ENCODE assay signal across 8 mouse cellular contexts in the genomic region with DNA sequence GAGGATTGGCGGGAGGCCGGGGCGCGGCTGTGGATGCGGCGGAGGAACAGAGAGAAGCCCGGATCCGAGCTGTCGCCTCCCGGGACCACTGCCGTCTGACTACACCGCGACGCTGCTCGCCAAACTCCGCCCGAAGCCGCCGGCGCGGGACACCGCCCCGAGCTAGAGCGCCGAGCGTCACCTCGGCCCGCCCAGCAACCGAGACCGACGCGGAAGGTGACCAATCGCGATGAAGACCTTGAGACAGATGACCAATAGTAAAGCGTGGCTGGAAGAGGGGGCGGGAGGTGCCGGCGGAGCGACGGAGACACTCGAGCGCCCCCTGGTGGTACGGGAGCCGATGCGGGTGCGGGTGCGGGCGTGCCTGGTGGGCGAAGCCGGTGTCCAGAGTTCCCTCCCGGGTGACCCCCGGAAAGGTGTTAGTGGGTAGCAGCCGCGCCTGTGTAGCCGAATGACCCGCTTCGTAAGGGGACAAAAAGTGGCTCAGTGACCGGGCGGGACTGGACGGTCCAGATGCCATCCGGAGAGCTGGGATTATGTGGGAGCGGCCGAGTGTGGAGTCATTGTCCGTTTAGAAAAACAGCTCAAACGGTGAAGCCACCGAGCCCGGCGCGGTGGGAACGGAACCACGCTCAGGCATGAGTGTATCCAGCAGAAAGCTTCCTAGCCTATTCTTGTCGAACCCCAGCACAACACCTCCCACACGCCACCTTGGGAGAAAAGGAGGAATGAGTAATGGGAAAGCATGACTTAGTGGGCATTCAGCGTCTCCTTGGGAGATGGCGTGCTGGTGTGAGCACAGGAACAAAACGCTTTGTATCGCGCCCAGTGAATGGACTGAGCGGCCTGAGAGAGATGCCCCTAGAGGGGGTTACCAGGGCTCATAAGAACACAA. TPM values are rescaled to one million over a fixed set of nuclear protein-coding genes. Genes with fewer than 3 reads are reported as not detected.
DNase-seq lines count a peak whose midpoint lies in the region; ATAC-seq and TF ChIP-seq lines count a peak whose summit lies in the region.

A gene (minus strand): TSS at position 98 of the 895 bp plus-strand sequence.

- TF ChIP-seq CTCF in liver, embryonic 14.5 days (IDR thresholded peaks at IDR 0.05; ENCODE audit: low read depth): peak; percentile 98
- peak; percentile 96 for TF ChIP-seq CTCF in stomach, postnatal 0 days (IDR thresholded peaks at IDR 0.05; ENCODE audit: low read depth)

- H3K9ac ChIP-seq in heart, embryonic 15.5 days: peak within 1 kb of the TSS; percentile 97
- peak within 1 kb of the TSS; percentile 77 for H3K9ac ChIP-seq in liver, embryonic 14.5 days (replicated peaks)
- peak within 1 kb of the TSS; percentile 98 for H3K9ac ChIP-seq in neural tube, embryonic 11.5 days (ENCODE audit: low read length)
- peak within 1 kb of the TSS; percentile 92 for H3K9ac ChIP-seq in stomach, postnatal 0 days (ENCODE audit: low read length)

- peak; percentile 70 for TF ChIP-seq EP300 in liver, embryonic 14.5 days (IDR thresholded peaks at IDR 0.05; ENCODE audit: low read depth)
- TF ChIP-seq EP300 in stomach, postnatal 0 days (optimal IDR thresholded peaks at IDR 0.05): peak; percentile 95

- H3K27ac ChIP-seq in forebrain, embryonic 10.5 days: peak within 1 kb of the TSS; percentile 94
- H3K27ac ChIP-seq in heart, embryonic 15.5 days: peak within 1 kb of the TSS; percentile 95
- H3K27ac ChIP-seq in liver, embryonic 14.5 days: no peak within 1 kb of the TSS
- peak within 1 kb of the TSS; percentile 90 for H3K27ac ChIP-seq in neural tube, embryonic 11.5 days (ENCODE audit: low read depth, low read length)
- H3K27ac ChIP-seq in stomach, postnatal 0 days (replicated peaks): peak within 1 kb of the TSS; percentile 95

- no peaks in the 10 kb centered on the region for H3K27me3 ChIP-seq in forebrain, embryonic 10.5 days (ENCODE audit: poor library complexity, severe bottlenecking)
- no peaks in the 10 kb centered on the region for H3K27me3 ChIP-seq in heart, embryonic 15.5 days
- peaks cover 13% of the 10 kb centered on the region for H3K27me3 ChIP-seq in liver, embryonic 14.5 days (ENCODE audit: control insufficient read depth, insufficient read depth, low read length)
- H3K27me3 ChIP-seq in neural tube, embryonic 11.5 days (ENCODE audit: control insufficient read depth, insufficient read depth, low read length): no peaks in the 10 kb centered on the region
- H3K27me3 ChIP-seq in stomach, postnatal 0 days (ENCODE audit: control insufficient read depth, insufficient read depth, low read length): no peaks in the 10 kb centered on the region

- peak; percentile 94 for DNase-seq in c-Kit-negative CD71-positive TER-119-positive erythroid progenitor cells, embryonic 14.5 days (ENCODE audit: low read depth, low spot score)
- peak; percentile 99 for DNase-seq in forebrain, embryonic 10.5 days (ENCODE audit: extremely low spot score, low spot score)
- DNase-seq in kidney, postnatal 25 days: peak; percentile 97 to 99
- DNase-seq in liver, embryonic 14.5 days (ENCODE audit: low read depth in 3 of 3, low spot score in 3 of 3): peak; percentile 89 to 91 (median 90)
- DNase-seq in neural tube, embryonic 11.5 days (ENCODE audit: low spot score): peak; percentile 99
- peak; percentile 98 for DNase-seq in stomach, postnatal 0 days (ENCODE audit: low spot score)

- peak within 1 kb of the TSS; percentile 78 for H3K4me3 ChIP-seq in forebrain, embryonic 10.5 days
- H3K4me3 ChIP-seq in heart, embryonic 15.5 days: peak within 1 kb of the TSS; percentile 87
- H3K4me3 ChIP-seq in liver, embryonic 14.5 days (ENCODE audit: insufficient read depth in 1 of 2, low read depth in 2 of 2, low read length in 2 of 2): peak within 1 kb of the TSS; percentile 64 to 73
- H3K4me3 ChIP-seq in neural tube, embryonic 11.5 days (ENCODE audit: low read depth, low read length): peak within 1 kb of the TSS; percentile 99
- H3K4me3 ChIP-seq in stomach, postnatal 0 days (ENCODE audit: low read depth, low read length): peak within 1 kb of the TSS; percentile 97

- H3K4me1 ChIP-seq in forebrain, embryonic 10.5 days: peaks cover 55% of the 10 kb centered on the region
- peaks cover 28% of the 10 kb centered on the region for H3K4me1 ChIP-seq in heart, embryonic 15.5 days (replicated peaks)
- peaks cover 0 to 6% of the 10 kb centered on the region in 2 experiments; a peak in 3 of 4 replicates for H3K4me1 ChIP-seq in liver, embryonic 14.5 days (replicated peaks; ENCODE audit: control insufficient read depth in 2 of 2, insufficient read depth in 2 of 2, low read length in 1 of 2)
- H3K4me1 ChIP-seq in neural tube, embryonic 11.5 days (ENCODE audit: control insufficient read depth, insufficient read depth, low read length): peaks cover 10% of the 10 kb centered on the region
- H3K4me1 ChIP-seq in stomach, postnatal 0 days (replicated peaks; ENCODE audit: control insufficient read depth, insufficient read depth): no peaks in the 10 kb centered on the region; the same call in 1 of the 2 replicates

- peak within 1 kb of the TSS; percentile 82 for H3K4me2 ChIP-seq in heart, embryonic 15.5 days
- peak within 1 kb of the TSS; percentile 92 for H3K4me2 ChIP-seq in liver, embryonic 14.5 days (ENCODE audit: low read depth)
- H3K4me2 ChIP-seq in neural tube, embryonic 11.5 days (ENCODE audit: low read depth): peak within 1 kb of the TSS; percentile 69
- peak within 1 kb of the TSS; percentile 88 for H3K4me2 ChIP-seq in stomach, postnatal 0 days (replicated peaks; ENCODE audit: low read depth)

- WGBS in forebrain, embryonic 10.5 days: under 1% methylated on average over 79 of the region's 79 CpGs
- WGBS in heart, embryonic 15.5 days: under 1% methylated on average over 79 of the region's 79 CpGs
- WGBS in liver, embryonic 14.5 days (ENCODE audit: insufficient replicate concordance): 1% methylated on average over 79 of the region's 79 CpGs
- under 1% methylated on average over 79 of the region's 79 CpGs for WGBS in neural tube, embryonic 11.5 days
- WGBS in stomach, postnatal 0 days: under 1% methylated on average over 78 of the region's 79 CpGs

- H3K36me3 ChIP-seq in forebrain, embryonic 10.5 days (replicated peaks): no peaks in the 10 kb centered on the region
- H3K36me3 ChIP-seq in heart, embryonic 15.5 days: no peaks in the 10 kb centered on the region
- no peaks in the 10 kb centered on the region for H3K36me3 ChIP-seq in liver, embryonic 14.5 days (replicated peaks; ENCODE audit: control insufficient read depth, insufficient read depth, low read depth)
- H3K36me3 ChIP-seq in neural tube, embryonic 11.5 days (ENCODE audit: control insufficient read depth, insufficient read depth, low read length): no peaks in the 10 kb centered on the region
- H3K36me3 ChIP-seq in stomach, postnatal 0 days (ENCODE audit: control insufficient read depth, insufficient read depth, low read length): no peaks in the 10 kb centered on the region

- peak; percentile 95 for ATAC-seq in CD4-positive, CD25-positive, alpha-beta regulatory T cell, adult 4 months
- peak; percentile 97 for ATAC-seq in heart, embryonic 15.5 days (replicated peaks; ENCODE audit: insufficient number of reproducible peaks, insufficient read depth, low FRiP score, low read depth)
- ATAC-seq in liver, embryonic 14.5 days (ENCODE audit: insufficient read depth): peak; percentile 99
- peak; percentile 96 for ATAC-seq in neural tube, embryonic 11.5 days (ENCODE audit: insufficient read depth, low FRiP score, low TSS enrichment)
- ATAC-seq in stomach, postnatal 0 days (ENCODE audit: low FRiP score, low TSS enrichment): peak; percentile 99

- H3K9me3 ChIP-seq in forebrain, embryonic 10.5 days: no peaks in the 10 kb centered on the region
- H3K9me3 ChIP-seq in heart, embryonic 15.5 days (replicated peaks): no peaks in the 10 kb centered on the region
- no peaks in the 10 kb centered on the region for H3K9me3 ChIP-seq in liver, embryonic 14.5 days (ENCODE audit: control insufficient read depth, low read length)
- no peaks in the 10 kb centered on the region for H3K9me3 ChIP-seq in neural tube, embryonic 11.5 days (ENCODE audit: control insufficient read depth, low read length)
- H3K9me3 ChIP-seq in stomach, postnatal 0 days (ENCODE audit: control insufficient read depth, low read length): no peaks in the 10 kb centered on the region

RNA-seq across cellular contexts. Expression of the gene that starts here (rescaled TPM):
- polyA plus RNA-seq in CD4-positive, CD25-positive, alpha-beta regulatory T cell, adult 4 months (2017; shearing (Covaris generic)): 10 to 100 TPM; 11.9 to 15.0 TPM
- 55.9 and 59.8 TPM in 2 replicates for polyA plus RNA-seq in forebrain, embryonic 10.5 days (2016; fragmentation: Nextera tagmentation; extraction: Ambion mirVana)
- 39.4 and 42.8 TPM in 2 replicates for polyA plus RNA-seq in heart, embryonic 15.5 days (2015; fragmentation: Nextera tagmentation; extraction: Ambion mirVana)
- polyA plus RNA-seq in liver, embryonic 14.5 days (2012; rRNA removed): 3.6 and 4.3 TPM in 2 replicates
- 4.6 and 4.8 TPM in 2 replicates for polyA plus RNA-seq in liver, embryonic 14.5 days (2014; fragmentation: Nextera tagmentation; extraction: Ambion mirVana)
- 99.2 and 104 TPM in 2 replicates for polyA plus RNA-seq in neural tube, embryonic 11.5 days (2014; fragmentation: Nextera tagmentation; extraction: Ambion mirVana)
- polyA plus RNA-seq in stomach, postnatal 0 days (2015; fragmentation: Nextera tagmentation; extraction: Ambion mirVana): 18.0 and 23.9 TPM in 2 replicates
